Mouse (Mus musculus) testis, adult 2 months (tissue): ENCODE results near the gene Serinc2.

Experiments
- CTCF ChIP-seq: fragments of 200-500 bp; IDR thresholded peaks from 2 replicates; pipeline ENCODE4 v1.5.1; 2012; ENCODE audit warnings: low read depth, mild to moderate bottlenecking, inconsistent platforms, low read length, moderate library complexity; ENCODE audit not compliant: control insufficient read depth, insufficient read depth, insufficient replicate concordance
- POLR2A ChIP-seq: fragments of 200-500 bp; IDR thresholded peaks from 2 replicates; pipeline ENCODE4 v1.6.1; 2012; ENCODE audit warnings: low read depth, mild to moderate bottlenecking, inconsistent platforms, low read length, moderate library complexity; ENCODE audit not compliant: control insufficient read depth

GRCm38 (mm10) chr4:130224071-130224470 is 54.9 kb downstream of the Serinc2 start:
- TF ChIP-seq POLR2A (no peak), CTCF (no peak)
